Mouse (Mus musculus): ENCODE data around the gene Epop. TPM values are rescaled to one million over a fixed set of nuclear protein-coding genes. Genes with fewer than 3 reads are reported as not detected.
"Not testable (repeated sequence)": the region's sequence is repeated elsewhere in the genome, so short reads cannot be mapped to it uniquely, and the experiment has no call there.

Epop gene
- polyA plus RNA-seq, 1 experiment from 2014 or later, result 12.5 TPM

DNA sequence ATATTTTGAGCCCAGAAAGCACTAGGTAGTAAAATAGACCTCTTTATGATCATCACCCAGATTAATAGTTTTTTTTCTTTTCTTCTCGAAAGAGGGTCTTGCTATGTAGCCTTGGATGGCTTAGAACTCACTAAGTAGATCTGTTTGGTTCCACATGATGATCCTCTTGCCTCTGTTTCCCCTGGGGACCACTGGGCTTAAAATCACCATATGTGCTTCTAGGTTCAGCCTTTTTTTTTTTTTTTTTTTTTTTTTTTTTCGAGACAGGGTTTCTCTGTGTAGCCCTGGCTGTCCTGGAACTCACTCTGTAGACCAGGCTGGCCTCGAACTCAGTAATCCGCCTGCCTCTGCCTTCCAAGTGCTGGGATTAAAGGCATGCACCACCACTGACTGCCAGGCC, 19.0 kb upstream of the Epop start:
- not testable (repeated sequence) for H3K4me3 ChIP-seq (ENCODE audit: low read depth, low read length); H3K9me3 ChIP-seq (ENCODE audit: control insufficient read depth, low read length); ATAC-seq (ENCODE audit: insufficient number of reproducible peaks, low FRiP score, low TSS enrichment, low read depth); H3K9ac ChIP-seq (ENCODE audit: low read length); H3K4me1 ChIP-seq (ENCODE audit: control insufficient read depth, insufficient read depth, low read length); DNase-seq (ENCODE audit: low spot score); H3K27ac ChIP-seq (replicated peaks; ENCODE audit: low read depth, low read length); H3K36me3 ChIP-seq (ENCODE audit: control insufficient read depth, insufficient read depth, low read length); H3K27me3 ChIP-seq (ENCODE audit: control insufficient read depth, insufficient read depth, low read length); H3K4me2 ChIP-seq (ENCODE audit: low read depth, severe bottlenecking)
- 85% methylated on average over 4 of the region's 4 CpGs for WGBS

DNA sequence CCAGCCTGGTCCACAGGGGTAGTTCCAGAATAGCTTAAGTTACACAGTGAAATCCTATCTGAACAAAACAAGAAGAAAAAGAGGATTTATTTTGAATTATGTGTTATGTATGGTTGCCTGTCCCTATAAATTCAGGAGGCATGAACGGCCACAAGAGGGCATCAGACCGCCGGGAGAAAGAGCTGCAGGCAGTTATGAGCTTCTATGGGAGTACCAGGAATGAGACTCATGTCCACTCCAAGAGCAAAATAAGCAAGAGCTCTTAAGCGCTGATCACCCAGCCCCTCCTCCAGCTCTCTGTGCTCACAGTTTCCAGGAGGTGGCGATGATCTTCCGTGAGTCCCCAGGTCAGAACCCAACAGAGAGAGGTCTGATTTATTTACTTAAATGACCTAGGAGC, 15.3 kb upstream of the Epop start:
- Histone ChIP-seq H3K9ac (ENCODE audit: low read length) (no peak overlapping the region), H3K27me3 (ENCODE audit: control insufficient read depth, insufficient read depth, low read length) (no peaks in the 10 kb centered on the region), H3K4me2 (ENCODE audit: low read depth, severe bottlenecking) (no peak overlapping the region), H3K4me3 (ENCODE audit: low read depth, low read length) (no peak overlapping the region), H3K27ac (replicated peaks; ENCODE audit: low read depth, low read length) (no peak overlapping the region), H3K36me3 (ENCODE audit: control insufficient read depth, insufficient read depth, low read length) (no peaks in the 10 kb centered on the region), H3K9me3 (ENCODE audit: control insufficient read depth, low read length) (no peaks in the 10 kb centered on the region), H3K4me1 (ENCODE audit: control insufficient read depth, insufficient read depth, low read length) (no peaks in the 10 kb centered on the region)
- ATAC-seq (ENCODE audit: insufficient number of reproducible peaks, low FRiP score, low TSS enrichment, low read depth), result no peak
- peak; percentile 78 for DNase-seq (ENCODE audit: low spot score)
- 5% methylated on average over 6 of the region's 6 CpGs for WGBS

DNA sequence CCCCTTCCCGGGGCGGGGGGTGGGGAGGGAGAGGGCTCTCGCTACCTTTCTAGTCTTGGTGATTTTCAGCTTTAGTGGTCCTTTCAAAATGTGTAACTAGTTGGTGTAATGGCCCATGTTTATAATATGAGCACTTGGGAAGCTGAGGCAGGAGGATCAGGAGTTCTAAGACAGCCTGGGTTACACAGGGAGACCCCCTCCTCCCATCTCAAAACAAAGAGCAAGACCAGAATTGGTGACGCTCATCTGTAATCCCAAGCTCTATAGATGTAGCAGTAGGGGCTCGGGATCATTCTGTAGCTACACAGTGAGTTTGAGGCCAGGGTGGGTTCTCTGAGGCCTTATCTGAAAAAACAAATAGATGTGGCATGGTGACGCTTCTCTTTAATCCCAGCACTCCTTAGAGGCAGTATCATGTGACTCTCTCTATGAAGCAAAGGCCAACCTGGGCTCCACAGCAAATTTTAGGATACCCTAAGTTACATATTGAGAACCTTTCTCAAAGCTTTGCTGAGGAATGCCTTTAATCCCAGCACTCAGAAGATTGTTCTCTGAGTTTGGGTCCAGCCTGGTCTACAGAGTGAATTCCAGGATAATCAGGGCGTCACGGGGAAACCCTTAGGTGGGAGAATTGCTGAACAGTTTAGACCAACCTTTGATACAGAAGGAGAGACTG, 14.0 kb upstream of the Epop start:
- DNase-seq (ENCODE audit: low spot score), result no peak
- Histone ChIP-seq H3K9me3 (ENCODE audit: control insufficient read depth, low read length) (no peaks in the 10 kb centered on the region), H3K9ac (ENCODE audit: low read length) (no peak overlapping the region), H3K4me2 (ENCODE audit: low read depth, severe bottlenecking) (no peak overlapping the region), H3K36me3 (ENCODE audit: control insufficient read depth, insufficient read depth, low read length) (no peaks in the 10 kb centered on the region), H3K27me3 (ENCODE audit: control insufficient read depth, insufficient read depth, low read length) (no peaks in the 10 kb centered on the region), H3K27ac (replicated peaks; ENCODE audit: low read depth, low read length) (no peak overlapping the region), H3K4me3 (ENCODE audit: low read depth, low read length) (no peak overlapping the region), H3K4me1 (ENCODE audit: control insufficient read depth, insufficient read depth, low read length) (no peaks in the 10 kb centered on the region)
- no peak for ATAC-seq (ENCODE audit: insufficient number of reproducible peaks, low FRiP score, low TSS enrichment, low read depth)
- WGBS, result 85% methylated on average over 8 of the region's 8 CpGs

DNA sequence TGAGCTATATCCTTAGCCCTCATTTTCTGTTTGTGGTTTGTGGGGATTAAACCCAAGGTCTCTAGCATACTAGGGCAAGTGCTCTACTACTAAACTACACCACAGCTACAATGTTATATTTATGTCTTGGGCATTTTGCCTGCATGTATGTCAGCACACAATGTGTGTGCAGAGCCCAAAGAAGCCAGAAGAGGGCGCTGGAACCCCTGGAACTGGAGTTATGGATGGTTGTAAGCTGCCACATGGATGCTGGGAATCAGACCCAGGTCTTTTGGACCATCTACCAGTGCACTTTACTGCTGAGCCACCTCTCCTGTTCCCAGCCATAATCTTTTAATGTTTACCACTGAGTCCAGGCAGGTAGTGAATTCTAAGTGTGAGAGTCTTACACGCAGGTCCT, 13.2 kb upstream of the Epop start:
- H3K27ac ChIP-seq (replicated peaks; ENCODE audit: low read depth, low read length), result no peak overlapping the region
- H3K4me2 ChIP-seq (ENCODE audit: low read depth, severe bottlenecking), result no peak overlapping the region
- DNase-seq (ENCODE audit: low spot score) (no peak), ATAC-seq (ENCODE audit: insufficient number of reproducible peaks, low FRiP score, low TSS enrichment, low read depth) (no peak)
- WGBS, result 56% methylated on average over 2 of the region's 2 CpGs
- no peak overlapping the region for H3K9ac ChIP-seq (ENCODE audit: low read length)
- H3K4me1 ChIP-seq (ENCODE audit: control insufficient read depth, insufficient read depth, low read length), result no peaks in the 10 kb centered on the region
- H3K36me3 ChIP-seq (ENCODE audit: control insufficient read depth, insufficient read depth, low read length), result no peaks in the 10 kb centered on the region
- no peaks in the 10 kb centered on the region for H3K27me3 ChIP-seq (ENCODE audit: control insufficient read depth, insufficient read depth, low read length)
- no peaks in the 10 kb centered on the region for H3K9me3 ChIP-seq (ENCODE audit: control insufficient read depth, low read length)
- no peak overlapping the region for H3K4me3 ChIP-seq (ENCODE audit: low read depth, low read length)

DNA sequence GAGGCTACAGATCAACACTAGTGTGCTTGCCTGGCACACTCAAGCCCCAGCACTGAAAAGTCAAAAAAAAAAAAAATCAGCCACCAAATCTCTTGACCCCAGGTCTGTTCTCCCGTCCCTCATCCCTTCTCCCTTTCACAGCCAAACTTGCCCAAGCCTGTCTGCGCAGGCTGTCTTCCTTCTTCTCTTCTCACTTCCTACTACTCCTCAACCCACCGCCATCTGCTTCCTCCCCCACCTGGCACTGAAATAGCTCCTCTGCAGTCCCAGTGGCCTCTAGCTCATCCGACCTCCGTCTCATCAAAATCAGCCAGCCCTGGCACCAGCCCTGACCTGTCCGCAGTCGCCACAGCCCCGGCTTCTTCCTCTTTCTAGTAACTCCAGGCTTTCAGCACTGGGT, 12.2 kb upstream of the Epop start:
- Histone ChIP-seq H3K36me3 (ENCODE audit: control insufficient read depth, insufficient read depth, low read length) (no peaks in the 10 kb centered on the region), H3K4me1 (ENCODE audit: control insufficient read depth, insufficient read depth, low read length) (no peaks in the 10 kb centered on the region), H3K27me3 (ENCODE audit: control insufficient read depth, insufficient read depth, low read length) (no peaks in the 10 kb centered on the region), H3K4me2 (ENCODE audit: low read depth, severe bottlenecking) (no peak overlapping the region), H3K27ac (replicated peaks; ENCODE audit: low read depth, low read length) (no peak overlapping the region), H3K9me3 (ENCODE audit: control insufficient read depth, low read length) (no peaks in the 10 kb centered on the region), H3K9ac (ENCODE audit: low read length) (no peak overlapping the region), H3K4me3 (ENCODE audit: low read depth, low read length) (no peak overlapping the region)
- ATAC-seq (ENCODE audit: insufficient number of reproducible peaks, low FRiP score, low TSS enrichment, low read depth) (no peak), DNase-seq (ENCODE audit: low spot score) (no peak)
- WGBS, result 62% methylated on average over 8 of the region's 8 CpGs

DNA sequence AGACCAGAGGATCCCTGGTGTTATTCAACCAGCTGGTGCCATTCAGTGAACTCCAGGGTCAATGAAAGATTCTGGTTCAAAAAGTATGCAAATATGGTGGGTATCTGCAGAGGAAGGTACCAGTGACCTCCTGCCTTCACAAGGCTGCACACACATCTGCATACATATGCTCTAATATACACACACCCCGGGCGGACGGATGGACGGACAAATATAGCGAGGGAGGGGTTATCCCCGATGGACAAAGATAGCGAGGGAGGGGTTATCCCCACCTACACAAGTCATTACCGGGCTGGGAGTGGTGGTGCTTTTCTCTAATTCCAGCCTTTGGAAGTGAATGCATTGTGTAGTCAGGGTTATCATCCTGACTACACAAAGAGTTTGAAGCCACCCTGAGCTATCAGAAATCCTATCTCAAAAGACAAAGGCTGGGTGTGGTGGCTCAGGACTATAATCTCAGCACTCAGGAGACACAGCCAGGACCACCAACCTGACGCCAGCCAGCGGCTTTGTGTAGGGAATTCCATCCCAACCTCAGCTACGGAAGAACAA, 6.0 kb upstream of the Epop start:
- Histone ChIP-seq H3K9me3 (ENCODE audit: control insufficient read depth, low read length) (no peaks in the 10 kb centered on the region), H3K36me3 (ENCODE audit: control insufficient read depth, insufficient read depth, low read length) (no peaks in the 10 kb centered on the region), H3K4me3 (ENCODE audit: low read depth, low read length) (no peak overlapping the region), H3K27me3 (ENCODE audit: control insufficient read depth, insufficient read depth, low read length) (peaks cover 7% of the 10 kb centered on the region), H3K9ac (ENCODE audit: low read length) (no peak overlapping the region), H3K4me1 (ENCODE audit: control insufficient read depth, insufficient read depth, low read length) (no peaks in the 10 kb centered on the region), H3K4me2 (ENCODE audit: low read depth, severe bottlenecking) (no peak overlapping the region), H3K27ac (replicated peaks; ENCODE audit: low read depth, low read length) (no peak overlapping the region)
- DNase-seq (ENCODE audit: low spot score), result no peak
- ATAC-seq (ENCODE audit: insufficient number of reproducible peaks, low FRiP score, low TSS enrichment, low read depth), result no peak
- WGBS, result 81% methylated on average over 11 of the region's 11 CpGs

DNA sequence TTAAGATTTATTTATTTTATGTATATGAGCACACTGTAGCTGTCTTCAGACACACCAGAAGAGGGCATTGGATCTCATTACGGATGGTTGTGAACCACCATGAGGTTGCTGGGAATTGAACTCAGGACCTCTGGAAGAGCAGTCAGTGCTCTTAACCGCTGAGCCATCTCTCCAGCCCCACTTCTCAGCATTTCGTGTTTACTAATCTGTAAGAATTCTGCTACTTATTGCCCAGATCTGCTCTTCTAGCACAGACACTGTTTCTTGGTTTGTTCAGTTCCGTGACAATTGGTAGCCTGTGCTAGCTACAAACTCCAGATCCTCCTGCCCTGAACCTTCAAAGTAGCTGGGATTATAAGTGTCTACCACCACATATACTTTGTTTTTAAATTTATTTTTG, 2.9 kb upstream of the Epop start:
- H3K9me3 ChIP-seq (ENCODE audit: control insufficient read depth, low read length); H3K4me2 ChIP-seq (ENCODE audit: low read depth, severe bottlenecking); H3K36me3 ChIP-seq (ENCODE audit: control insufficient read depth, insufficient read depth, low read length); ATAC-seq (ENCODE audit: insufficient number of reproducible peaks, low FRiP score, low TSS enrichment, low read depth); H3K27ac ChIP-seq (replicated peaks; ENCODE audit: low read depth, low read length); H3K9ac ChIP-seq (ENCODE audit: low read length); DNase-seq (ENCODE audit: low spot score); H3K4me3 ChIP-seq (ENCODE audit: low read depth, low read length): not testable (repeated sequence)
- WGBS, result 83% methylated on average over 4 of the region's 4 CpGs
- H3K27me3 ChIP-seq (ENCODE audit: control insufficient read depth, insufficient read depth, low read length), result peaks cover 29% of the 10 kb centered on the region
- H3K4me1 ChIP-seq (ENCODE audit: control insufficient read depth, insufficient read depth, low read length), result peaks cover 15% of the 10 kb centered on the region

DNA sequence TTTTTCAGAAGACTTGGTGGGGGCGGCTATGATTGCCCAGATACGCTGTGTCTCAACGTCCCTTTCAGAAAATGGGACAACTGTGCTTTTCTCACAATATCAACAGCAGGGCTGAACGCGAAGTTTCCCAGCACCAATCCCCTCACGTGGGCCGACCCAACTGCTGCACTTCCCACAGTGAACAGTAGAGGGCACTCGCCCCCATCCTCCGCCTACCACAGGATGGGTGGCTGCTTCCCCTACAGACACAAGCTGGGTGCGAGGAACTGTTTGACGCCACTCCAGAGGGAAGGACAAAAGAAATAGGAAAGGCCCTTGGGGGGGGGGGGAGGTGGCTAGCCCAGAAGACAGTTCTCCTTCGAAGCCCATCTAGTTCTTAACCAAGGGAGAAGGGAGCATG, 2.4 kb upstream of the Epop start:
- no peak overlapping the region for H3K4me3 ChIP-seq (ENCODE audit: low read depth, low read length)
- no peak overlapping the region for H3K27ac ChIP-seq (replicated peaks; ENCODE audit: low read depth, low read length)
- peaks cover 19% of the 10 kb centered on the region for H3K4me1 ChIP-seq (ENCODE audit: control insufficient read depth, insufficient read depth, low read length)
- no peak overlapping the region for H3K4me2 ChIP-seq (ENCODE audit: low read depth, severe bottlenecking)
- no peak overlapping the region for H3K9ac ChIP-seq (ENCODE audit: low read length)
- ATAC-seq (ENCODE audit: insufficient number of reproducible peaks, low FRiP score, low TSS enrichment, low read depth) (no peak), DNase-seq (ENCODE audit: low spot score) (peak; percentile 93)
- peaks cover 34% of the 10 kb centered on the region for H3K27me3 ChIP-seq (ENCODE audit: control insufficient read depth, insufficient read depth, low read length)
- WGBS, result 8% methylated on average over 12 of the region's 12 CpGs
- H3K36me3 ChIP-seq (ENCODE audit: control insufficient read depth, insufficient read depth, low read length), result no peaks in the 10 kb centered on the region
- H3K9me3 ChIP-seq (ENCODE audit: control insufficient read depth, low read length), result no peaks in the 10 kb centered on the region

DNA sequence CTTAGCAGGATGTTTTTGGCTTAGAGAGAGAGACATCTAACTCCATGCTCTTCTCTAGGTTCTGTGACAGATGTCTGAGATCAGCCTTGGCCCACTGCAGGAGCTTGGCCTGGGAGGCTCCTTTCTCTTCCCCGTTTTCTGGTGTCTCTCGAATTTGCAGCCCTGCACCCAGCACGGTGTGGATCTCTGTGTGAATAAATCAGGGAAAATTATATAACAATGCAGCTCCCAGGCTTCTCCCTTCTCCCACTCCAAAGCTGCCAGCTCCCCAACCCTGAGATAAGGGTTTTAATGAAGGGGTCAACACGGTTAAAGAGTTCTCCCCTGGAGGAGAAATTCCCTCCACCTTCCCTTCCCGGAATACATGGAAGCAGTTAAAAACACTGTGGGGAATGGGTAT, 2.0 kb upstream of the Epop start:
- no peak overlapping the region for H3K4me3 ChIP-seq (ENCODE audit: low read depth, low read length)
- no peaks in the 10 kb centered on the region for H3K36me3 ChIP-seq (ENCODE audit: control insufficient read depth, insufficient read depth, low read length)
- no peaks in the 10 kb centered on the region for H3K9me3 ChIP-seq (ENCODE audit: control insufficient read depth, low read length)
- no peak overlapping the region for H3K9ac ChIP-seq (ENCODE audit: low read length)
- 21% methylated on average over 5 of the region's 5 CpGs for WGBS
- DNase-seq (ENCODE audit: low spot score) (no peak), ATAC-seq (ENCODE audit: insufficient number of reproducible peaks, low FRiP score, low TSS enrichment, low read depth) (no peak)
- no peak overlapping the region for H3K4me2 ChIP-seq (ENCODE audit: low read depth, severe bottlenecking)
- H3K27me3 ChIP-seq (ENCODE audit: control insufficient read depth, insufficient read depth, low read length), result peaks cover 37% of the 10 kb centered on the region
- no peak overlapping the region for H3K27ac ChIP-seq (replicated peaks; ENCODE audit: low read depth, low read length)
- peaks cover 24% of the 10 kb centered on the region for H3K4me1 ChIP-seq (ENCODE audit: control insufficient read depth, insufficient read depth, low read length)

Data from limb, embryonic 11.5 days (tissue).